Mouse (Mus musculus) brain, embryonic 14.5 days (tissue): ENCODE data around the gene Dock4.

ENCODE experiments used
- CTCF ChIP-seq: fragments of 200-500 bp; IDR thresholded peaks from 2 replicates; pipeline ENCODE4 v1.5.1; 2012; ENCODE audit warnings: inconsistent platforms, mild to moderate bottlenecking, moderate library complexity, borderline replicate concordance; ENCODE audit not compliant: insufficient read depth, insufficient read length; ENCODE audit errors: extremely low read depth
- POLR2A ChIP-seq: fragments of 200-500 bp; IDR thresholded peaks from 2 replicates; pipeline ENCODE4 v1.6.1; 2012; ENCODE audit warnings: mild to moderate bottlenecking, inconsistent platforms, borderline replicate concordance; ENCODE audit not compliant: poor library complexity, insufficient read depth, insufficient read length, severe bottlenecking; ENCODE audit errors: extremely low read depth

- TF ChIP-seq CTCF (no peak), POLR2A (no peak)
Observed at GRCm38 (mm10) chr12:40605565-40605964, 159.8 kb downstream of the Dock4 start.
